Mouse (Mus musculus): ENCODE measurements around the gene Slc12a9. TPM values are rescaled to one million over a fixed set of nuclear protein-coding genes. Genes with fewer than 3 reads are reported as not detected.

Slc12a9 gene
- total and polyA plus RNA-seq, 3 experiments: 3.0 to 11.1 (median 7.9) TPM

GRCm38 (mm10) chr5:137377176-137377575 is 43.8 kb upstream of the Slc12a9 start:
- H3K4me3 ChIP-seq (replicated peaks in 1 of 3; ENCODE audit: low read depth in 2 of 3, low read length in 2 of 3, poor library complexity in 1 of 3): no peak overlapping the region
- H3K9me3 ChIP-seq (replicated peaks; ENCODE audit: low read length): no peaks in the 10 kb centered on the region
- no peak for DNase-seq (ENCODE audit: extremely low read depth)
- no peaks in the 10 kb centered on the region for H3K79me2 ChIP-seq (replicated peaks; ENCODE audit: control insufficient read depth, extremely low read depth, insufficient read depth, poor library complexity, severe bottlenecking)
- H3K36me3 ChIP-seq (replicated peaks in 1 of 2; ENCODE audit: control insufficient read depth in 1 of 2, insufficient read depth in 1 of 2, low read length in 1 of 2): no peaks in the 10 kb centered on the region
- H3K4me2 ChIP-seq (ENCODE audit: insufficient read depth, low read depth, poor library complexity, severe bottlenecking): no peak overlapping the region
- dilution Hi-C loops (cut with MboI; ENCODE audit: extremely low pct_ligation_motif_present, extremely low pct_unique_long_range_greater_than_20kb, low sequenced_read_pairs): no loop called here
- in situ Hi-C loops (cut with MboI; ENCODE audit: low pct_ligation_motif_present, low pct_unique_long_range_greater_than_20kb, low sequenced_read_pairs): no loop called here
- peaks cover 0 to 7% of the 10 kb centered on the region in 2 experiments; a peak in 2 of 4 replicates for H3K4me1 ChIP-seq (ENCODE audit: control insufficient read depth in 1 of 2, insufficient read depth in 2 of 2)
- H3K9ac ChIP-seq (ENCODE audit: insufficient read depth, low read depth): no peak overlapping the region
- TF ChIP-seq JUND (conservative IDR thresholded peaks at IDR 0.05; ENCODE audit: low read depth, low read length) (no peak), HCFC1 (IDR thresholded peaks at IDR 0.05; ENCODE audit: low read depth, low read length) (no peak), EP300 (IDR thresholded peaks at IDR 0.05; ENCODE audit: low read length) (no peak), MYC (IDR thresholded peaks at IDR 0.05; ENCODE audit: low read depth, low read length) (no peak), KAT2A (IDR thresholded peaks at IDR 0.05; ENCODE audit: insufficient replicate concordance, low read length) (no peak), ZMIZ1 (IDR thresholded peaks at IDR 0.05; ENCODE audit: low read depth, low read length) (no peak), ZC3H11A (IDR thresholded peaks at IDR 0.05; ENCODE audit: low read depth, low read length) (no peak), PAX5 (IDR thresholded peaks at IDR 0.05; ENCODE audit: low read length) (no peak), POLR2AphosphoS2 (IDR thresholded peaks at IDR 0.05; ENCODE audit: low read depth, low read length) (no peak), MAFK (IDR thresholded peaks at IDR 0.05; ENCODE audit: insufficient replicate concordance, low read length) (no peak), JUN (IDR thresholded peaks at IDR 0.05; ENCODE audit: insufficient read depth, low read depth, low read length) (no peak), CHD2 (IDR thresholded peaks at IDR 0.05; ENCODE audit: low read length) (no peak), TCF12 (IDR thresholded peaks at IDR 0.05; ENCODE audit: low read depth, low read length) (no peak), SMC3 (IDR thresholded peaks at IDR 0.05; ENCODE audit: low read depth, low read length) (no peak), NRF1 (IDR thresholded peaks at IDR 0.05; ENCODE audit: low read depth, low read length) (no peak), IRF4 (IDR thresholded peaks at IDR 0.05; ENCODE audit: low read depth, low read length) (no peak)
- H3K27me3 ChIP-seq (replicated peaks): peaks cover 60% of the 10 kb centered on the region
- no peak overlapping the region for H3K27ac ChIP-seq (ENCODE audit: insufficient read depth, low read depth)

- dilution Hi-C loops (cut with MboI; ENCODE audit: extremely low pct_ligation_motif_present, extremely low pct_unique_long_range_greater_than_20kb, low sequenced_read_pairs) (no loop called here), in situ Hi-C loops (cut with MboI; ENCODE audit: low pct_ligation_motif_present, low pct_unique_long_range_greater_than_20kb, low sequenced_read_pairs) (no loop called here)
- TF ChIP-seq EP300 (IDR thresholded peaks at IDR 0.05; ENCODE audit: low read length): no peak
- TF ChIP-seq SIN3A (IDR thresholded peaks at IDR 0.05; ENCODE audit: low read length): no peak
- TF ChIP-seq RAD21 (IDR thresholded peaks at IDR 0.05; ENCODE audit: low read depth, low read length): no peak
- no peak for TF ChIP-seq MAZ (IDR thresholded peaks at IDR 0.05; ENCODE audit: low read depth, low read length)
- TF ChIP-seq E2F4 (IDR thresholded peaks at IDR 0.05; ENCODE audit: insufficient replicate concordance, low read depth, low read length): no peak
- no peak for TF ChIP-seq BHLHE40 (IDR thresholded peaks at IDR 0.05; ENCODE audit: low read depth, low read length)
- no peak for TF ChIP-seq TCF12 (IDR thresholded peaks at IDR 0.05; ENCODE audit: low read depth, low read length)
- TF ChIP-seq PAX5 (IDR thresholded peaks at IDR 0.05; ENCODE audit: low read length): no peak
- no peak for TF ChIP-seq CHD1 (IDR thresholded peaks at IDR 0.05; ENCODE audit: low read depth, low read length)
- TF ChIP-seq ETS1 (conservative IDR thresholded peaks at IDR 0.05; ENCODE audit: low read depth, low read length): no peak
- no peak for TF ChIP-seq MXI1 (IDR thresholded peaks at IDR 0.05; ENCODE audit: low read depth, low read length)
- no peak for TF ChIP-seq MAX (IDR thresholded peaks at IDR 0.05; ENCODE audit: low read length)
- no peak for TF ChIP-seq POLR2A (IDR thresholded peaks at IDR 0.05; ENCODE audit: low read depth, low read length)
- no peak for TF ChIP-seq SMC3 (IDR thresholded peaks at IDR 0.05; ENCODE audit: low read depth, low read length)
- TF ChIP-seq NRF1 (IDR thresholded peaks at IDR 0.05; ENCODE audit: low read depth, low read length): no peak
- TF ChIP-seq ELF1 (IDR thresholded peaks at IDR 0.05; ENCODE audit: low read depth, low read length): no peak
- no peak for TF ChIP-seq ZMIZ1 (IDR thresholded peaks at IDR 0.05; ENCODE audit: low read depth, low read length)
- H3K79me2 ChIP-seq (replicated peaks; ENCODE audit: control insufficient read depth, extremely low read depth, insufficient read depth, poor library complexity, severe bottlenecking): no peaks in the 10 kb centered on the region
- H3K27me3 ChIP-seq (replicated peaks): peaks cover 61% of the 10 kb centered on the region
- peaks cover 0 to 7% of the 10 kb centered on the region in 2 experiments; a peak in 2 of 4 replicates for H3K4me1 ChIP-seq (ENCODE audit: control insufficient read depth in 1 of 2, insufficient read depth in 2 of 2)
- no peak overlapping the region for H3K4me2 ChIP-seq (ENCODE audit: insufficient read depth, low read depth, poor library complexity, severe bottlenecking)
- H3K9me3 ChIP-seq (replicated peaks; ENCODE audit: low read length): no peaks in the 10 kb centered on the region
- no peak overlapping the region for H3K9ac ChIP-seq (ENCODE audit: insufficient read depth, low read depth)
- no peak for DNase-seq (ENCODE audit: extremely low read depth)
- H3K36me3 ChIP-seq (replicated peaks in 1 of 2; ENCODE audit: control insufficient read depth in 1 of 2, insufficient read depth in 1 of 2, low read length in 1 of 2): no peaks in the 10 kb centered on the region
- no peak overlapping the region for H3K27ac ChIP-seq (ENCODE audit: insufficient read depth, low read depth)
- no peak overlapping the region for H3K4me3 ChIP-seq (replicated peaks in 1 of 3; ENCODE audit: low read depth in 2 of 3, low read length in 2 of 3, poor library complexity in 1 of 3)
Measured at GRCm38 (mm10) chr5:137376722-137377121, 43.3 kb upstream of the Slc12a9 start.
